Mouse (Mus musculus): ENCODE measurements at regions not wholly inside any gene's neighbourhood (a gene's known extent, or its start where the extent isn't known, plus 50 kb on each side); places are given as distances from the start of the nearest gene placed in this dataset.

DNA sequence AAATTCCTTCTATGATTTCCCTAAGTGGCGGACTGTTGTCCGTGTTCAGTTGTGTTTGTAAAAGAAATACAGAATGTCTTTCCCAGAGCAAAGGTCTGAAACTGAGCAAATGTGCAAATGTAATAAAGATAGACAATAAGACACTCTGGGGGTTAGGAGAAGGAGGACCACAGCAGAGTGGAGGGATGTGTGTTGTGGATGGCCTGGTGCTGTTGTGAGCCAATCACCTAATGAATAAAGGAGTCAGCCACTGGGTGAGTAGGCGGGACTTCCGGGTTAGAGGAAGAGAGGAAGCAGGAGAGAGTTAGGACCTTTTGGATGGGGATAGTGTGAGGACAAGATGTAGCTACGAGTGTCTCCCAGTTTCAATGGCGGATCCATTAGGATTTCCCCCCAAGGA is 72.7 kb upstream of the Sertad2 start:
- no peak for ATAC-seq (ENCODE audit: low FRiP score, low TSS enrichment)
- H3K27ac ChIP-seq (ENCODE audit: low read depth, low read length) = no peak overlapping the region
- no peaks in the 10 kb centered on the region for H3K36me3 ChIP-seq (ENCODE audit: control insufficient read depth, insufficient read depth, low read length)
- no peak overlapping the region for H3K9ac ChIP-seq (ENCODE audit: low read depth, low read length)
- H3K4me1 ChIP-seq (ENCODE audit: control insufficient read depth, insufficient read depth, low read length) = peaks cover 11% of the 10 kb centered on the region; the same call in 1 of the 2 replicates
- no peaks in the 10 kb centered on the region for H3K9me3 ChIP-seq (ENCODE audit: control insufficient read depth, low read length)
- no peak overlapping the region for H3K4me2 ChIP-seq (replicated peaks; ENCODE audit: low read depth, low read length)
- no peaks in the 10 kb centered on the region for H3K27me3 ChIP-seq (ENCODE audit: control insufficient read depth, insufficient read depth, low read length)
- H3K4me3 ChIP-seq (ENCODE audit: low read length) = no peak overlapping the region
- 85% methylated on average over 6 of the region's 6 CpGs for WGBS

DNA sequence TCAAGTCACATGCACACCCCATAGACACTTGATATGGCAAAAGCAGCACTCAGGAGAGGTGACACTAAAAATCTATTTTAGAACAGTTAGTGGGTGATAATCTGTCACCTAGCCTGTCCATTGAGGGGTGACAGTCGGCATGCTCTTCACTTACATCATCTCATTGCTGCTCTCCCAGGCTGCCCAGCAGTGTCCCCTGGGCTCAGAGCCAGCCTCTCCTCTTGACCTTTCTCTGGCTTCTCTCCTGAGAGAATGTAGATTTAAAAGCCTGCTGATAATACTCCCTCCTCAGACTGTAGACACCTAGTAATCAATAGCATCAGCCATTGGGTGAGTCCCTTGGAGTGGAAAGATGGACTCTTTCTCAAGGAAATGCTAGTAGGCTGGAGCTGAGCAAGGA is 70.7 kb upstream of the Sertad2 start:
- H3K9ac ChIP-seq (ENCODE audit: low read depth, low read length) = no peak overlapping the region
- no peak for ATAC-seq (ENCODE audit: low FRiP score, low TSS enrichment)
- H3K4me1 ChIP-seq (ENCODE audit: control insufficient read depth, insufficient read depth, low read length) = peaks cover 12% of the 10 kb centered on the region; the same call in 1 of the 2 replicates
- no peak overlapping the region for H3K27ac ChIP-seq (ENCODE audit: low read depth, low read length)
- H3K27me3 ChIP-seq (ENCODE audit: control insufficient read depth, insufficient read depth, low read length) = no peaks in the 10 kb centered on the region
- no peak overlapping the region for H3K4me3 ChIP-seq (ENCODE audit: low read length)
- H3K36me3 ChIP-seq (ENCODE audit: control insufficient read depth, insufficient read depth, low read length) = no peaks in the 10 kb centered on the region
- WGBS = 84% methylated on average over 1 of the region's 1 CpGs
- no peaks in the 10 kb centered on the region for H3K9me3 ChIP-seq (ENCODE audit: control insufficient read depth, low read length)
- H3K4me2 ChIP-seq (replicated peaks; ENCODE audit: low read depth, low read length) = no peak overlapping the region

DNA sequence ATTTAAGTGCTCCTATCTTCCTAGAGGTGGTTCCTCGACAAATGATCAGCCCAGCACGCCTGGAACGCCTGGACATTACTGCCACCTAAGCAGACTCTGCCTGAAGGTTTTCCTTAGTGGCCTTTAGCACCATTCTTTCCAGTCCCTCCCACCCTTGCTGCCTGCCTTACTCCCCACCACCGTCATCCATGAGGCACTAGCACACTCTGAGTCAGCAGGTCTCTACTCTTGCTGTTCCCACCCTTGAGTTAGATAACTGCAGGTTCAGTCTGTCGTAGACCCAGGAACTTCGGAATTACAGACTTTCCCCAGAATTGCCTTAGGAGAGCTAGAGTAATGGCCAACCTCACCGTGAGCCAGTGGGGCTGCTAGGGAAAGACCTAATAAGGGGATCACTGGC is 67.4 kb upstream of the Sertad2 start:
- Histone ChIP-seq H3K9ac (ENCODE audit: low read depth, low read length) (no peak overlapping the region), H3K27ac (ENCODE audit: low read depth, low read length) (no peak overlapping the region), H3K4me2 (replicated peaks; ENCODE audit: low read depth, low read length) (no peak overlapping the region), H3K27me3 (ENCODE audit: control insufficient read depth, insufficient read depth, low read length) (no peaks in the 10 kb centered on the region), H3K4me3 (ENCODE audit: low read length) (no peak overlapping the region), H3K9me3 (ENCODE audit: control insufficient read depth, low read length) (no peaks in the 10 kb centered on the region), H3K4me1 (ENCODE audit: control insufficient read depth, insufficient read depth, low read length) (peaks cover 5% of the 10 kb centered on the region; the same call in 1 of the 2 replicates), H3K36me3 (ENCODE audit: control insufficient read depth, insufficient read depth, low read length) (no peaks in the 10 kb centered on the region)
- no peak for ATAC-seq (ENCODE audit: low FRiP score, low TSS enrichment)
- WGBS = 77% methylated on average over 7 of the region's 7 CpGs

DNA sequence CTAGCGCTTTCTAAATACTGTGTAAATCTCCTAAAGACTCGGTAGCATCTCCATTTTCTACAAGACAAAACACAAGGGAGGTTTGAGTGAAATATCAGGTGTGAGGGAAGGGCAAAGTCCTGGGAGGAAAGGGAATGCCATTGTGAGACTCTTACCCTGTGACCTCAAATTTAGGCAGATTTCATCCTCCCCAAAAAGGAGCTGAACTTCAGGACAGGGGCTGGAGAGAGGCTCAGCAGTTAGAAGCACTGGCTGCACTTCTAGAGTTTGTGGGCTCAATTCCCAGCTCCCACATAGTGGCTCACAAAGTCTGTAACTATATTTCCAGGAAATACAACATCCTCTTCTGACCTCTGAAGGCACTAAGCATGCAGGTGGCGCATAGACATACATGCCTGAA is 66.6 kb upstream of the Sertad2 start:
- peaks cover 5% of the 10 kb centered on the region; the same call in 1 of the 2 replicates for H3K4me1 ChIP-seq (ENCODE audit: control insufficient read depth, insufficient read depth, low read length)
- H3K27me3 ChIP-seq (ENCODE audit: control insufficient read depth, insufficient read depth, low read length) = no peaks in the 10 kb centered on the region
- WGBS = 92% methylated on average over 3 of the region's 3 CpGs
- no peak for ATAC-seq (ENCODE audit: low FRiP score, low TSS enrichment)
- H3K4me3 ChIP-seq (ENCODE audit: low read length) = no peak overlapping the region
- no peaks in the 10 kb centered on the region for H3K9me3 ChIP-seq (ENCODE audit: control insufficient read depth, low read length)
- no peak overlapping the region for H3K27ac ChIP-seq (ENCODE audit: low read depth, low read length)
- no peak overlapping the region for H3K9ac ChIP-seq (ENCODE audit: low read depth, low read length)
- no peak overlapping the region for H3K4me2 ChIP-seq (replicated peaks; ENCODE audit: low read depth, low read length)
- H3K36me3 ChIP-seq (ENCODE audit: control insufficient read depth, insufficient read depth, low read length) = no peaks in the 10 kb centered on the region

DNA sequence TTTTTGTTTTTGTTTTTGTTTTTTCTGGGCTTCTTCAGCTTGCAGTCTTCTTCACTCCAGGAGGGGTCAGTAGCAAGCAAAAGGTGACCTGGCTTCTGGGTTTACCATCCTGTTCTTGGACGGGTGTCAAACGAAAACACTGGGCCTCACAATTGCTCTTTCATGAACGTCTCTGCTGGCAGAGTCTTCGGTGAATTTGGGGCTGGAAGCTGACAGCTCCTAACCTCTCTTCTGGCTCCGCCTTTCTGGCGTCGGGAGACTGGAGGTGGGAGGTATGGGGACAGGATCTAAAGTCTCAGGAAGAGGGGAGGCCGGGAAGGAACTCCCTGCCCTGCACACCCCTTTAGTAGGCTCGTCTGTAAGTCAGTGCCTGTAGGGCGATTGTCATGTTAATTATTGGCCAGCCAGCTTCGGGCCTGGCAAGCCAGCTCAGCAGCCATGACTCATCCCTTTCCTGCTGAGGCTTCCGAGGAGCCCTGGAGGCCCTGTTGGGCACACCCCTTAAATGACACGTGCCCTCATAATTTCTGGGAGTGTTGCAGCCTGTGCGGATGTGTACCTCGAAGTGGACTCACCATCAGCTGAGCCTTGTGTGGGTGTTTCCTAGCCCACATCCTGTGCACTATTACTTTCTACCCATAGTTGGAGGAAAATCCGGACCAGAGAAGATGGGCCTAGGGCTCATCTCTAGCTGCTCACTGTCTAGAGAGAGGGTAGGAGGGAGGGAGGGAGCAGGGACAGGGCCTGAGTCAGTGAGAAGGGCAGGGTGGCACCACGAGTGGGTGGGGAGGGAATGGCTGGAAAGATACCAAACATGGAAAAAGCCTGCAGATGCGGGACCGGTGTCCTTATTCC is 65.6 kb upstream of the Sertad2 start:
- Histone ChIP-seq H3K9me3 (ENCODE audit: control insufficient read depth, low read length) (no peaks in the 10 kb centered on the region), H3K9ac (ENCODE audit: low read depth, low read length) (0 out of 2 replicates have a peak overlapping the region, but pooled peaks have one; percentile 28), H3K4me3 (ENCODE audit: low read length) (no peak overlapping the region), H3K36me3 (ENCODE audit: control insufficient read depth, insufficient read depth, low read length) (no peaks in the 10 kb centered on the region), H3K4me2 (replicated peaks; ENCODE audit: low read depth, low read length) (peak overlapping the region; percentile 15; the same call in 1 of the 2 replicates), H3K4me1 (ENCODE audit: control insufficient read depth, insufficient read depth, low read length) (peaks cover 5% of the 10 kb centered on the region; the same call in 1 of the 2 replicates), H3K27me3 (ENCODE audit: control insufficient read depth, insufficient read depth, low read length) (no peaks in the 10 kb centered on the region), H3K27ac (ENCODE audit: low read depth, low read length) (peak overlapping the region; percentile 24; the same call in 1 of the 2 replicates)
- ATAC-seq (ENCODE audit: low FRiP score, low TSS enrichment) = peak; percentile 89
- 16% methylated on average over 19 of the region's 19 CpGs for WGBS

DNA sequence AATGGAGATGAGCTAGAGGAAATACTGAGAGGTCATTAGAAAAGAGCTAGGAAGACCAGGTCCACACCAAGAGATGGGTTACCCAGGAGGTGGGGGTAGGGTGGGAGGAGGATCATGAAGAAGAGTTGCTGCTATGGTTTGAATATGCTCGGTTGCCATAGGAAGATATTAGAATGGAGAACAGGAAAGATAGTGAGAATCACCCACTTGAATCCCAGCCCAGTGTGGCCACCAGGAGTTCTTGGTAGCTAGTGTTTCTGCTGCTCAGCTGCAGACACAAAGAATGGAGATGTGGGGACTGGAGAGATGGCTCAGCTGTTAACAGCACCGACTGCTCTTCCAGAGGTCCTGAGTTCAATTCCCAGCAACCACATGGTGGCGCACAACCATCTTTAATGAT is 62.4 kb upstream of the Sertad2 start:
- peaks cover 5% of the 10 kb centered on the region; the same call in 1 of the 2 replicates for H3K4me1 ChIP-seq (ENCODE audit: control insufficient read depth, insufficient read depth, low read length)
- 87% methylated on average over 3 of the region's 3 CpGs for WGBS
- H3K9ac ChIP-seq (ENCODE audit: low read depth, low read length) = no peak overlapping the region
- H3K27me3 ChIP-seq (ENCODE audit: control insufficient read depth, insufficient read depth, low read length) = no peaks in the 10 kb centered on the region
- H3K36me3 ChIP-seq (ENCODE audit: control insufficient read depth, insufficient read depth, low read length) = no peaks in the 10 kb centered on the region
- H3K27ac ChIP-seq (ENCODE audit: low read depth, low read length) = no peak overlapping the region
- H3K4me3 ChIP-seq (ENCODE audit: low read length) = no peak overlapping the region
- no peak overlapping the region for H3K4me2 ChIP-seq (replicated peaks; ENCODE audit: low read depth, low read length)
- ATAC-seq (ENCODE audit: low FRiP score, low TSS enrichment) = no peak
- H3K9me3 ChIP-seq (ENCODE audit: control insufficient read depth, low read length) = no peaks in the 10 kb centered on the region

DNA sequence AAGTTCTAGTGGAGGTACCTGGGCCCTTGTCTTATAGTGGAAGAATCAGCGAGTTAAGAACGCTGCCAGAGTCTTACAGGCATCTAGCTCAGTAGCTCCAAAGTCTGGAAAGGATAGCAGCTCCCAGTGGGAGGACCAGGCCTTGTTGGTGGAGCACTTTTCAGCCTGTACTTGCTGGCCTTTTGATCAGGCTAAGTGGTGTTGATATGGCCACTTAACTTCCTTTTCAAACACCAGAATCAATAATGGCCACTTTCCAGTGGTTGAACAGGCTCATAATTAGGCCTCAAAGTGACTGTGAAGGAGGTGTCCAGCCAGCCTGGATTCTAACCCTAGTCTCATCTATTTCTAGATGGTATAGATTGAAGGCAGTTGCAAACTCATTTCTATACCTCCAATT is 57.7 kb upstream of the Sertad2 start:
- no peak overlapping the region for H3K4me3 ChIP-seq (ENCODE audit: low read length)
- H3K4me2 ChIP-seq (replicated peaks; ENCODE audit: low read depth, low read length) = no peak overlapping the region
- no peak overlapping the region for H3K27ac ChIP-seq (ENCODE audit: low read depth, low read length)
- H3K27me3 ChIP-seq (ENCODE audit: control insufficient read depth, insufficient read depth, low read length) = no peaks in the 10 kb centered on the region
- ATAC-seq (ENCODE audit: low FRiP score, low TSS enrichment) = no peak
- no peaks in the 10 kb centered on the region for H3K9me3 ChIP-seq (ENCODE audit: control insufficient read depth, low read length)
- no peaks in the 10 kb centered on the region for H3K36me3 ChIP-seq (ENCODE audit: control insufficient read depth, insufficient read depth, low read length)
- H3K4me1 ChIP-seq (ENCODE audit: control insufficient read depth, insufficient read depth, low read length) = no peaks in the 10 kb centered on the region
- no peak overlapping the region for H3K9ac ChIP-seq (ENCODE audit: low read depth, low read length)
- WGBS = 94% methylated on average over 2 of the region's 2 CpGs
